Mouse (Mus musculus) testis, adult 2 months (tissue): ENCODE results near the gene Ube2cbp.

Experiments used
- CTCF ChIP-seq: fragments of 200-500 bp; IDR thresholded peaks from 2 replicates; pipeline ENCODE4 v1.5.1; 2012; ENCODE audit warnings: low read depth, mild to moderate bottlenecking, inconsistent platforms, low read length, moderate library complexity; ENCODE audit not compliant: control insufficient read depth, insufficient read depth, insufficient replicate concordance
- POLR2A ChIP-seq: fragments of 200-500 bp; IDR thresholded peaks from 2 replicates; pipeline ENCODE4 v1.6.1; 2012; ENCODE audit warnings: low read depth, mild to moderate bottlenecking, inconsistent platforms, low read length, moderate library complexity; ENCODE audit not compliant: control insufficient read depth

GRCm38 (mm10) chr9:86453626-86454025, 11.1 kb downstream of the Ube2cbp start:
- TF ChIP-seq CTCF (no peak), POLR2A (no peak)
